Mouse (Mus musculus) left cerebral cortex, postnatal 25 days (tissue): ENCODE data around the gene Mesp2. TPM values are rescaled to one million over a fixed set of nuclear protein-coding genes. Genes with fewer than 3 reads are reported as not detected.
A peak's percentile ranks its signal among the peaks of the same experiment; 100 is the strongest.
"Not testable (repeated sequence)": the region's sequence is repeated elsewhere in the genome, so short reads cannot be mapped to it uniquely, and the experiment has no call there.

Experiments used
- DNase-seq, 2 experiments: peaks; one replicate each; pipeline ENCODE4 v3.0.0; 2022; ENCODE audit warnings: low spot score in 2 of 2, mixed read lengths in 1 of 2
- intact Hi-C: fragments of 180-260 bp; cut with DNase I; formaldehyde crosslinking; loops from one replicate; pipeline ENCODE4 v1.15.1; 2025
- total RNA-seq, 2 experiments: library from RNA; stranded (reverse); gene quantifications; 2 replicates each; pipeline ENCODE4 v1.2.3; 2021

The Mesp2 gene
- 1 to 10 TPM; 1.7 to 2.4 TPM for total RNA-seq

- peak; percentile 60 to 69 for DNase-seq
- intact Hi-C loops, result no loop called here
Measured at GRCm38 (mm10) chr7:79810611-79811506, at the start of gene Mesp2. TSS of gene Mesp2 (plus strand) at chr7:79810727.

DNA sequence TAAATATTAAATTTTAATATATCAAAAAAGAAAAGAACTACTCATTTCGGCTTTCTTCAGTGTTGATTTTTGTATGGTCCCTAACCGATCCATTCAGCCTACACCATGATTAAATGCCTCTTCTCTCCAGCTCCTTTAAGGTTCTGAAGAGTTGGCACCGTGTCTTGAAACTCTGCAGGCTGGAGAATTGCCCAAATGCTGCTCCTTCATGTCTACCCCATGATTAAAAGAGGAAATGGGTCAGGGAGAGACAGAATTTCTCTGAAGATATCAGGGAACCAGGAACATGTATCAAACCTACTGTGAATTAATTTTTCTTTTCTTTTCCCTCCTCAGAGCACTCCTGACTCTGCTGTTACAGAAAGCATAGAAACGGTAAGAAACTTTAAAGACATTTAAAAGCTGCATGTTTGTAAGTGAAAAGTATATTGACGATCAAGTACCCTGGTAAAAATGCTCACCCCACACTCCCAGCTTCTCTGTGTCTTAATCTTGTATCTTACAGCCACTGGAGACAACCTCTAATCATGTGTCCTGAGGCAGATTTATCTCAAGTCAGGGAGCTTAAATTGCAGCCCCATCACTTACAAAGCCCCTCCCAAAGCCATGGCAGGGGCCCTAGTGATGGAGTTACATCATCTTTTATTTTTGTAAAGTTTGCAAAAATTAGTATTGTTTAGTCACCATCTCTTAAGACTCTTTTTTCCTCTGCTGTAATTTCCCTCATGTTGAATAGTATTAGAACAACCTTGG lies 49.2 kb upstream of the Mesp2 start:
- no peak for DNase-seq
- intact Hi-C loops, result no loop called here

DNA sequence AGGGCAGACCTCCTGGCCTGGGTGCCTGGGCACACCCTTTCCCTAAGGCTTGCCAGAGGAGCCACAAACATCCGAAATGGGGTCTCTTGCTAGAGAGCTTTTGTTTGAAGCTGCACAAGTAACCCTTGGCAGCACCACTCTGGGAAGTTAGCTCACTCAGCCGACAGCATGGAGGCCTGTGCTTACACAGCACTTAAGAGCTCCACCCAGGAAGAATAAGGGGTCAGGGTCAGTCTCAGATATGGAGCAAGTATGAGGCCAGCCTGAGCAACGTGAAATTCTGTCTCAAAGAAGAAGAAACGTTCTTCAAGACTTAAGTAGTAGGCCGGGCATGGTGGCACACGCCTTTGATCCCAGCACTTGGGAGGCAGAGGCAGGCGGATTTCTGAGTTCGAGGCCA lies 48.4 kb upstream of the Mesp2 start:
- no peak for DNase-seq
- intact Hi-C loops, result no loop called here

GRCm38 (mm10) chr7:79765991-79766390 lies 44.5 kb upstream of the Mesp2 start:
- DNase-seq, result no peak
- intact Hi-C loops, result no loop called here

- no peak for DNase-seq
- intact Hi-C loops, result no loop called here
Measured at GRCm38 (mm10) chr7:79769664-79770063, 40.9 kb upstream of the Mesp2 start.

DNA sequence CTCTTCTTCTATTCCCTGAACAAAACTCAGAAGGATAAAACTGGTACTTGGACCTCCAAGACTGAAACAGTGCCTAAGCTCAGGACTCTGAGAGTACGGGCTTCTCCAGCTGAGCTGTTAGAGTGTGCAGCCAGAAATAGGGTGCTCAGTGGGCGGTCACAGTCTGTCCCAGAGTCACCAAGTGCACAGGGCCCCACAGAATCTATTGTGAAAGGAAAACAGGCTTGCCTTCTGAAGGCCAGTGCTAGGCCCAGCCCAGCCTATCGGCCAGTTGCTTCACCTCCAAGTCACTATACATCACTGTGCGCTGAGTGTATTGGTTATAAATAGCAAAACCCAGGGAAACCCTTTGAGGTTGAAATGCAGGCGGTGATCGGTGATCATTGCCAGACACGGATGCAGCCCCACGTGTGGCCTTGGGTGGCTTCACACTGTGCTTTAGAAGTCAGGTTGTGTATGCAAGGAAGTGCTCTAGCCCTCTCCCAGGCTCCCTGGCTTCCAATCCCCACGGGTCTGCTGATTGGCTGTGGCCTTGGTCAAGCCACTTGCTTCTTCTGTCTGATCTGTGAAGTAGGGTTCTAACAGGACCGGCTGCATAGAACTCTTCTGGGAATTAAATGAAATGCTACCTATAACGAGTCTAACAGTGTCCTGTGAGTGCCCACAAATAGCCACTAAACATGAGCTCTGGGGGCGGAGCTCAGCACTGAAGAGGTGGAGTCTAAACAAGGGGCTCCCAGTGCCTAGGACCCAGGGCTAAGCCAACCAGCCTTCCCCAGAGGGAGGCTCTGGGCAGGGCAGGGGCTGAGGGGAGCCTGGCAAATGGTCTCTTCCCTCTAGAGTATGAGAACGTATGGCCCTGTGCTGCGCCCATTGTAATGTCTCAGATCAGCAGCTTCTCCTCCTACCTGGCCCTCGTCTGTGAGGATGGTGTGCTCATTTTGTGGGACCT lies 38.7 kb upstream of the Mesp2 start:
- peak; percentile 17 to 75 for DNase-seq
- intact Hi-C loops, result no loop called here

GRCm38 (mm10) chr7:79780647-79781626 lies 29.6 kb upstream of the Mesp2 start:
- peak; percentile 68 to 76 for DNase-seq
- intact Hi-C loops, result loop anchor here (5.0 kb wide), 1 partner anchor 299 kb away; no protein-coding TSS in a partner anchor

- DNase-seq, result no peak
- intact Hi-C loops, result loop anchor here (5.0 kb wide), 1 partner anchor 300 kb away; no protein-coding TSS in a partner anchor
Measured at GRCm38 (mm10) chr7:79781826-79782515, 28.6 kb upstream of the Mesp2 start.

DNA sequence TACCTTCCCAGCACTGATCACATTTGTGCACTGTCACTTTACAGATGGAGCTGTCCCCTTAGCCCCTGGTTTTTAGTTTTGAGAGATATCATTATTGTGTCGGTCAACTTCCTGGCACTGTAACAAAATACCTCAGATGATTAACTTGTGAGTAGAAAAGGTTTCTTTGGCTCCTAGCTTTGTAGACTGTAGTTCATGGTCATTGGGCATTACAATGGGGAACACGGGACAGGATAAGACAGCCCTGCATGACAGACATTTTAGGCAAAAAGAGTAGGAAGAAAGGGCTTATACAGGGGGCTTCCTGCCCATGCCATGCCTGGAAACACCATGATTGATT lies 28.0 kb upstream of the Mesp2 start:
- intact Hi-C loops, result loop anchor here (5.0 kb wide), 1 partner anchor 300 kb away; no protein-coding TSS in a partner anchor
- DNase-seq, result no peak

DNA sequence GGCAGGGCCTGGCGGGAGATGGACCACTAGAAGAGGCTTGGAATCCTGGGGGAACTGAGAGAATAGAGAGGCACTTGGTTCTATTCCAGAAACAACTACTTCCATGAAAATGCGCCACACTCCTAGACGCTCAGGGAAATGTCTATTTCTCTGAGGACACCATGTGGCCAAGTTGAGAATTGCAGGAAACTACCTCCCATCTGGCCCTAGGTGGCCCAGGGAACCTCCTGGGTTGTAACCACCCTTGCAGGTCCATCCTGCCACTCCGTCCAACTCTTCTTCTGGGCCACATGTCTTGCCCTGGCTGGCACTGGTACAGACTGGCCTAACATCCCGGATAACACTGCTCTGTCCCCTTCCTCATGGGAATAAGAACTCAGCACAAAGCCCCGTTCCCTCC lies 24.2 kb upstream of the Mesp2 start:
- intact Hi-C loops, result loop anchor here (5.0 kb wide), 1 partner anchor 174 kb away; no protein-coding TSS in a partner anchor
- peak; percentile 70 to 77 for DNase-seq

DNA sequence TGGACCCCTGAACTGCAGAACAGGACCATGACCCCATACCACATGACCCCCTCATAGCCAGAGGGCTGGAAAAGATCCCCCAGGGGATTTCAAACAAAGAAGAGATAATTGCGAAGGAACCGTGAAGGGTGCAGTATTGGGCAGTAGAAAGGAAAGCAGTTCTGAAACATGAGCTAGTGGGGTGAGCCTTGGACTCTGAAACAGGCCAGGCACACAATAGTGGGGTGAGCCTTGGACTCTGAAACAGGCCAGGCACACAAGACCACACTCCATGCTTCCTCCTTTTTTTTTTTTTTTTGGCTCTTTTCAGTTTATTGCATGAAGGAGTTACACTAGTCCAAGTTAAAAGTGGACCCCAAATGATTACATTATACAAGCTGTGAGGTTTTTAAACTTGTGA lies 20.7 kb upstream of the Mesp2 start:
- intact Hi-C loops, result loop anchor here (5.0 kb wide), 1 partner anchor 178 kb away; no protein-coding TSS in a partner anchor
- not testable (repeated sequence) for DNase-seq

DNA sequence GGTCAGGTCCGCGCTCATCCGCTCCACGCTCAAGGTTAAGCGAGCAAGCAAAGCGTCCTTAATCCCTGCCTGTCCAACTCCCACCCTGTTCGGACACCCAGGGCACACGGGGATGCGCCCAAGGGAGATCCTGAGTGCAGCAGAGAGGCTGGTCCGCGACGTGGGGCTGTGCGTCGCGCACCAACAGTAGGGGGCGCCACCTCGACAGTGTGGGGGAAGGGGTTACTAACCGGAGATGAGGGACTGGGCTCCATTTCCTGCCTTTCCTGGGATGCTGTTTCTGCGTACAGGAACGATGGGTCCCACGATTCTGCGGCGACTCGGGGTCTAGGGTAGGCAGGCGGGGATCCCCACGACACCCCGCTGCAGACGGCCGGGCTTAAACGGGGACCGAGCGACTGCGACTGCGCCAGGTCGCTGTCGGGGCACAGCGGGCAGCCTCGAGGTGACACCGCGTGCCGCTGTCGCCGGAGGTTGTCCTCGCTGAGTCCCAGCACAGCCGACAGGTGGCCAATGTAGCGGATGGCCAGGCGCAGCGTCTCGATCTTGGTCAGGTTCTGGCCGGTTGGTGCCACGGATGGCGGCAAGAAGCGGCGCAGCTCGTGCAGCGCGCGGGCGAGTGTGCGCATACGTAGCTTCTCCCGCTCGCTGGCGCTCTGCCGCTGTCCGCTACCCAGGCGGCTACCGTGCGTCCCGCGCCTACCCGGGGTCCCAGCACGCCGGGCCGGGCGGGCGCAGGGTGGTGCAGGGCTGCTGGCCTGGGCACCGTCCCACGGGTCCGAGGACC lies 17.7 kb upstream of the Mesp2 start:
- intact Hi-C loops, result no loop called here
- DNase-seq, result no peak

- intact Hi-C loops, result no loop called here
- DNase-seq, result no peak
Measured at GRCm38 (mm10) chr7:79793688-79794087, 16.8 kb upstream of the Mesp2 start, which contains the start of gene Mesp1. TSS of gene Mesp1 (minus strand) at chr7:79793788.

GRCm38 (mm10) chr7:79798606-79799005 lies 11.9 kb upstream of the Mesp2 start:
- intact Hi-C loops, result loop anchor here (1.0 kb wide), 1 partner anchor 116 kb away; no protein-coding TSS in a partner anchor
- DNase-seq, result no peak

DNA sequence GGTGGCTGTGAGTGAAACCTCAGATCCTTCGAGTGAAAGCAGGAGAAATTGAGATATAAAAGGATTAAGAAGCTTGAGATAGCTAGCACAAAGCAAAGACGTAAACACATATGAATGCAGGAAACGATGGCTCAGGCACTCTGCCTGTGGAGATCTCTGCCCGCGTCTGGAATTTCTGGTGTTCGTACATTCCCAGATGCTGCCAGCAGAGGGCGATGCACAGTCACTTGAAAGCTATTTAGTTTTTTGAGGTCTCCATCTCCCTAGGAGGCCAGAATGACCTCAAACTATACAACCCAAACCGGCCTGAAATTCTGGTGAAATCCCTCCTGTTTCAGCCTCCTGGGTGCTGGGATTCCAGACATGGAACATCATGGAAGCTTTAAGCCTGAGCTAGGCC lies 11.5 kb upstream of the Mesp2 start:
- intact Hi-C loops, result loop anchor here (1.0 kb wide), 1 partner anchor 115 kb away; no protein-coding TSS in a partner anchor
- peak; percentile 82 to 87 for DNase-seq

GRCm38 (mm10) chr7:79799506-79799905 lies 11.0 kb upstream of the Mesp2 start:
- intact Hi-C loops, result loop anchor here (1.0 kb wide), 1 partner anchor 115 kb away; no protein-coding TSS in a partner anchor
- no peak for DNase-seq

DNA sequence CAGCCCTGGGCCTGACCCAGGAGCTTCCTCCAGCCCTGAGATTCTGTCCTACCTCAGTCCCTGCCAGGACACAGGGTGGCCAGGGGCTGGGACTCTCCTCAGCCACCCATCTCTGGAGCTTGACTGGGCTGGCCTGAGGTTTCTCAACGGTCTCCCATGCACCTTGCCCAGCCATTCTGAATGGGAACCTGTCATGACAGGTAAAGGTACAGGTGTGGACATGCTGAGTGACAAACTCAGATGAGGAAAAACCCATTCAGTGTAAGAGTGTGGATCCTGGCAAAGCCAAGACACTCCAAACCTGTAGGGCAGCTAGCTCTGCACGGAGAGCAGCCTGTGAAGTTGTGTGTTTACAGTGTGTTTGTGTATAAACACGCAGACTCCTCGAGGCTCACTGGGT lies 10.2 kb upstream of the Mesp2 start:
- DNase-seq, result no peak
- intact Hi-C loops, result no loop called here
